Mouse (Mus musculus) gastrocnemius, postnatal 14 days (tissue): ENCODE results near the gene Psmb7. TPM values are rescaled to one million over a fixed set of nuclear protein-coding genes. Genes with fewer than 3 reads are reported as not detected.

Source experiments
- DNase-seq: peaks from one replicate; pipeline ENCODE4 v3.0.0; 2021; ENCODE audit warnings: mixed read lengths
- intact Hi-C: fragments of 180-260 bp; cut with DNase I; formaldehyde crosslinking; loops from one replicate; pipeline ENCODE4 v1.15.1; 2025; ENCODE audit warnings: low total_unique reads
- long read RNA-seq, 2 experiments: library from polyadenylated mRNA; stranded (forward); transcript quantifications; one replicate each; pipeline ENCODE4 v2.0.0; 2021
- total RNA-seq, 2 experiments: library from RNA; stranded (reverse); gene quantifications; 2 replicates each; pipeline ENCODE4 v1.2.3; 2021

Gene Psmb7
- 100 to 1,000 TPM; 280 to 288 TPM for total RNA-seq
- long read RNA-seq, experiment 1, transcript Psmb7-201 (8 exons, 1,160 nt), result major isoform, 78 of 98 reads
- long read RNA-seq, experiment 1, partial matches to known transcripts, result 17 of 98 reads
- long read RNA-seq, experiment 1, other reads (novel, unspliced or antisense), result 3 of 98 reads
- long read RNA-seq, experiment 2, transcript Psmb7-201 (8 exons, 1,160 nt), result major isoform, 90 of 103 reads
- long read RNA-seq, experiment 2, partial matches to known transcripts, result 11 of 103 reads
- long read RNA-seq, experiment 2, other reads (novel, unspliced or antisense), result 2 of 103 reads

DNA sequence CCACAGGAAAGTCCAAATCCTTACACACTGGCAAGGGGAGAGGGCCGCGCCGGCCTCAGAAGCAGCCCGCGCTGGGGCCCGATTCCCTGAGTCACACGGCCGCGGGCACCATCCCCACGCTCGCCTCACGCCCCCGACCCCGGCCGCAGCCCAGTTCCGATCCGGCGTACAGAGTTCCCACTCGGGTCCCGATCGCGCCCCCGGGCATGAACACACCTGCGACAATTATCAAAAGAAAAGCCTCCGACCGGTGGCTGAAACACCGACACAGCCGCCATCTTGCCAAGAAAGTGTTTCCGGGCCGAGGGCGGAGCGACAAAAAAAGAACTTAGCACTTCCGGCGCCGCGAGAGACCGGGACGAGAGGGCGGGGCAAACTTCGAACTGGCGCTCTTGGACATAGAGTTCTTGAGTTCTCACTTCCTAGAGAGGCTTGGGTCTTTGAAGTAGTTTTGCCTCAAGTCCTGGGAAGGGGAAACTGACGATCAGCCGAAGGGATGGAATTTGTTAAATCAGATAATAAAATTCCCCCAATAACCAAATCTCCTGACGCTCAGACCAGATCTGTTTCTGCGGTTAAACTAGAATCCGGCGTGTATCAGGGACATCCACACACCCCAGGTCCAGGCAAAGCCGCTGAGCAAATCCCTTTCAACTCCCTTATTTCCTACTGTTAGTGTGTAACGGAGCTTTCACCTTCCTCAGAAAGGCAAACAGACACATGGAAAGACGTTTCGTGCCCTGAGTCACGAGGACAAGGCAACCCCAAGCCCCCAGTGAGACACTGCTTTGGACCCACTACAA is at the start of gene Psmb7:
TSS of gene Psmb7 (minus strand) at position 463 of the 803 bp plus-strand sequence.
- intact Hi-C loops, result no loop called here
- peak; percentile 91 for DNase-seq

- no peak for DNase-seq
- intact Hi-C loops, result no loop called here
Observed at GRCm38 (mm10) chr2:38691542-38691941, 47.7 kb upstream of the Psmb7 start.

DNA sequence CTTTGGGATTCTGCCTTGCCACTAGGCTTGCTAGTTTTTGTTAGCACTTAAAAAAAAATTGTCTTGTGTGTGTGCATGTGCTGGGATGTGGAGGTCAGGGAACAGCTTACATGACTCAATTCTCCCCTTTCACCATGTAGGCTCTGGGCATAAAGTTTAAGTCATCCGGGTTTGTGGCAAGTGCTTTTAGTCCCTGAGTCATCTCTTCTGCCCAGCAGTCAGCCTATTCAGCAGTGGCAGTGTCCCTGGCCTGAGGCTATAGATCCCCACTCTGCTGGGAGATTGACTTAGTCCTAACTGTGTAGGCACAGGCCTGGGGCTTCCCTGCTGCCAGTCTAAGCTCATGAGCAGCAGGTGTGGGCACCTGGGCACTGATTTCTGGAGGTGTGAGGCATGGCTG is 46.0 kb upstream of the Psmb7 start:
- intact Hi-C loops, result no loop called here
- no peak for DNase-seq

DNA sequence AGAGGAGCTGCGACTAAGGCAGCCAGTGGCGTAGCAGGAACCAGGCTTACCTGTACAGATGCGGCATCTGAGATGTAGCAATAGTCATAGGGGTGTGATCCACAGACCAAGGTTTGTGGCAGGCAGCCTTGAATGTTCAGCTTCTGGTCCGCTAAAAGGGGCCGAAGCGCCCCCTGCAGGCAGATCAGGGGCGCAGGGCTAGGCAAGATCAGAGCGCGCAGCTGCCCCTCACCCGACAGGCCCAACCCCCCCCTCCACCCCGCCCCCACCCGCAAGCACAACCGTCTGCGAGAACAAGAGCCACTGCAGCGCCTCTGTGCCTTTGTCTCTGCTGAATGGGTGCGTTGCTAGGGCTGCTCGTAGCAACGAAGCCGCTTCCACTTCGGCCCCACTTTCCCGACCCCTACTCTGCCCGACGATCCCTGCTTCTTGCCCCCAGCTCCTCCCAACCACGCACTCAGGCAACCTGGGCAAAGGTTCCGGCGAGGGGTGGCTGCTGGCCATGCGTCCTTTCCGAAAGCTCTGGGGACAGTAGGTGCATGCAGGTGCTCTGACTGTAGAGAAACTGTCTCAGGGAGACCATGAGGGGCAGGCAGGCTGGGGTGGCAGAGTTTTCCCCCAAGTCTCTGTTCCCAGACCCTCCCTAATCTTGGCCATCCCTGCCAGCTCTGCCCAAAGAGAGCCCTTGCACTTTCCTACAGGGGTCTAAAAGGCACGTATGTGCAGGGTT is 45.1 kb upstream of the Psmb7 start:
- no peak for DNase-seq
- intact Hi-C loops, result no loop called here

DNA sequence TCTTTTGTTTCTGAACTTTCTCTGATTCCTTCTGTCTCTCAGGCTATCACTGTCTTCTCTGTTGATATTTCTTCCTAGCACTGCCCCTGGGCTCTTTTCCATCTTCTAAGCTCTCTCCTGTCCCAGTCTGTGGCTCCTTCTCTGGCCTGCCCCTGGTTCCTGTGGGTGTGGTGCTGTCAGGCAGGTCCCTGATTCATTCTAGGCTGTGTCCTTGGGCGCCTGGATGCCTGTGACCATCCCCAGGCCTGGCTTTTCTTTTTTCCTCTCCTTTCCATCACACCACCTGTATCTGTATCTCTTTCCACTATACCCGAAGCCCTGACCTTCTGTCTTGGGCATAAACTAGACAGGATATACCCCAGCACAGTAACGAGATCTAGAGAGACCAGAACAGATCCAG is 41.9 kb upstream of the Psmb7 start:
- intact Hi-C loops, result no loop called here
- DNase-seq, result no peak

DNA sequence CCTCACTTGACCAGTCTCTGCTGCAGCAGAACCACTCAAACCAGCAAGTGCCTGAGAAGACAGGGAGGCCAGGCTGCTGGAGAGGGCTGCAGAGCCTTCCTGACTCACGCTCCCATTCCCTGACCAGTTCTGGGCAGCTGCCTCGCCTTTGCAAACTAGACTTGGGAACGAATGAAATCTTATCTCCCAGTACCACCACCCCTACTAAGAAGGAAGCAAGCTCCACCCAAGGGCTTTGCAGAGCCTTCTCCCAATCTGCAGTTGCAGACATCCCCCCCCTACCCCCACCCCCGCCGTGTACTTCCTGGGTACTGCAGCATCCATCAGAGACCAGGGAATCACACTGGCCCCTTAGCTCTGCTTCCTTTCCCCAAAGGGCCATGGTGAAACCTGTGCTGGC is 39.2 kb upstream of the Psmb7 start:
- no peak for DNase-seq
- intact Hi-C loops, result no loop called here

DNA sequence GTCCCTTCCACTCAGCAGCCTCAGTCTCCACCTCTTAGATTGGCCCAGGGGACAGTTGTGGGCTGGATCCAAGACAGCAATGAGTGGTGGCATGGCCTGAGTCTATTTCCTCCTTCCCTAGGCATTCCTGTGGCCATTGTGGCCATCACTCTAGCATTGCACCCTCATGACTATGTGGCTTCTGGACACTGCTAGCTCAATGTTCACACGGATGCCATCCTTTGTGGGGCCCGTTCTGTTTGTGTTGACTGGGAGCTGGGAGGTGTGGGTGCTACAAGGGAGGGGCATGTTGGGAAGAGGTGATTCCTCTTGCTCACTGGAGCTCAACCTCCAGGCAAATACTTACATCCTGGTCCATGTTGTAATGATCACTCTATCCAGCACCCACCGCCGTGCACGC is 38.3 kb upstream of the Psmb7 start:
- no peak for DNase-seq
- intact Hi-C loops, result no loop called here

DNA sequence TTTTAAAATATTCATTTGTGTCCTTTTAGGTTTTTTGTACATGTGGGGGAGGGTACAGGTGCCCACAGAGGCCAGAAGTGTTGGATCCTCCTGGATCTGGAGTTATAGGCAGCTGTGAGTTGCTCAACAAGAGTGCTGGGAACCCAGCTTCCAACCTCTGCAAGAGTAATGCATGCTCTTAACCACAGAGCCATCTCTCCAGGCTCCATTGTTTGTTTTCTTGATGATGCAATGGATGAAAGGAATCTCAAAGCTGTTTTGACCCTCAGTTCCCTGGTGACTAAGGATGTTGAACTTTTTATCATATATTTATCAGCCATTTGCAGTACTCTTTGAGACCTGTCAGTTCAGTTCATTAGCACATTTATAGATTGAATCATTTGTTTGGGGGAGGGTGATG is 35.1 kb upstream of the Psmb7 start:
- intact Hi-C loops, result no loop called here
- no peak for DNase-seq

DNA sequence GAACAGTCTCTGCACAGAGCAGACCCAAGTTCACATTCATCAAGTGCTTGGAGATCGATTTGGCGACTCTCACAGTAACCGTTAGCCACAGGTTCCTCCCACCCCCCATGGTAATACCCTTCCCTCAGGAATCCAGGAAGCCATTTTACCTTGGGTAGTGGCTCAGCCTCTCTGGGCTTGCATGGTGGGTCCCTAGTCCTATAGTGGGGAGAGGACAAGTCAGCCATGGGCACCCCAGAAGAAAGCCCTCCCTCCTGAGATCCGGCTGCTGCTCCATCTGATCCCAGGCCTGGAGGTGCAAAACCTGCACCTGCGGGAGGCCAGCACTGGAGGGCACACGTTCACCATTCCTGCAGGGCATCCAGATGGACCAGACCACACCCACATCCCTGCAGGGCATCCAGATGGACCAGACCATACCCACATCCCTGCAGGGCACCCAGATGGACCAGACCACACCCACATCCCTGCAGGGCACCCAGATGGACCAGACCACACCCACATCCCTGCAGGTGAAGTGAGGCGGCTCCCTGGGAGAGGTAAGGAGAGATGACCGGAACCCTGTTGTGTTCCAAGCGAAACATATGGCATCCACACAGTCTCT is 31.6 kb upstream of the Psmb7 start:
- DNase-seq, result no peak
- intact Hi-C loops, result no loop called here

GRCm38 (mm10) chr2:38672496-38672895 is 28.6 kb upstream of the Psmb7 start:
- no peak for DNase-seq
- intact Hi-C loops, result no loop called here

- DNase-seq, result peak; percentile 19
- intact Hi-C loops, result no loop called here
Observed at GRCm38 (mm10) chr2:38668802-38669580, 25.1 kb upstream of the Psmb7 start.

- DNase-seq, result no peak
- intact Hi-C loops, result loop anchor here (5.0 kb wide), 1 partner anchor 76 kb away; no protein-coding TSS in a partner anchor
Observed at GRCm38 (mm10) chr2:38661398-38661797, 17.5 kb upstream of the Psmb7 start.

- peak; percentile 84 for DNase-seq
- intact Hi-C loops, result loop anchor here (2.0 kb wide), 1 partner anchor 228 kb away; no protein-coding TSS in a partner anchor
Observed at GRCm38 (mm10) chr2:38658338-38658836, 14.5 kb upstream of the Psmb7 start.

- no peak for DNase-seq
- intact Hi-C loops, result no loop called here
Observed at GRCm38 (mm10) chr2:38653694-38654093, 9.8 kb upstream of the Psmb7 start.

- intact Hi-C loops, result no loop called here
- DNase-seq, result no peak
Observed at GRCm38 (mm10) chr2:38653293-38653619, 9.4 kb upstream of the Psmb7 start.

DNA sequence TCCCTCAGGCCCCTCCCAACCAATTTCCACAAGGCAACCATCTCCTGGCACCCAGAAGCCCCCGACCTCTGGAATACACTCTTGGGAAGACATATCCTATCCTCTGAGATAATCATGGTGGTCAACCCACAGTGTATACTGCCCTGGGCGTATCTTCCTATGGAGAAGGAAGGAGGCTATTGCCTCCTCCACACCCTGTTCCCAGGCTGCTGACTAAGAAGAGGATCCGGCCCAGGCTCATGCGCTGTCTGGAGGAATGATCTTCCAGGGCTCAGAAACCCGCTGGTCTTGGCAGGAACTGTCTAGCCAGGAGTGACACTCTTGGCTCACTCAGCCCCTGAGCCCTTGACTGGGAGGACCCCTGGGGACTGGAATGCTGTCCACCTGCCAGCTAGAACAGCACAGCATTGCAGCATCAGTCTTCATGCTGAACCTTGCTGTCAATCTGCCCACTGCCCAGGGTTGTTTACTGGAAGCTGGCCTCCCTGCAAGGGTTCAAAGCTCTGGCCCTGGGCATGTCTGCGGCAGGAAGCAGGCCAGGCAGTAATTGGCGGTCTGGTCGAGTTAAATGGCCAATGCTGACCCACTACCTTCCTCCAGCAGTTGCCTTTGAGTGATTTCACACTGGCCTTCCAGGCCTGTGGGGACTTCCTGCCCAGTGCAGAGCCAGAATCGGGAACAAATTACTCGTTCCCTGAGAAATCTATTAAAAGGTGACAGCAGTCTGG is 8.8 kb upstream of the Psmb7 start:
- intact Hi-C loops, result no loop called here
- peak; percentile 31 for DNase-seq

DNA sequence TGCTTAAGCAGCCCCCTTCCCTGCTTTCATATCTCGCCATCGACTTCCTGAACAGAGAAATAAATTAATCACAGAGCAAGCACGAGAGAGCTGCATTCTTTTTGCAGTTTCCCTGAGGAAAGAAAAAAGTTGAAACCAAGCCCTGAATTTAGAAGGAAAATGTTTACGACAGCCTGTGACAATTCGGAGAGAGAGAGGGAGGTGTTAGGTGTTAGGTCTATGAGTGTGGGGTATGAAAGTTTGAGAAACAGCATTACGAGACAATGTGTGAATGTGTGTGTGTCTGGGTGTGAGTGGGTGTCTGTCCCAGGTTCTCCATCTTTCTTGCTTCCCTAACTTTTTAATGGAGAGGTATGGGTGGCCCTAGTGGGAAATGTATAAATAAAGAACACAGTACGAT is 8.2 kb upstream of the Psmb7 start:
- intact Hi-C loops, result no loop called here
- no peak for DNase-seq

- intact Hi-C loops, result no loop called here
Observed at GRCm38 (mm10) chr2:38650340-38650739, 6.5 kb upstream of the Psmb7 start.

GRCm38 (mm10) chr2:38647661-38648060 is 3.8 kb upstream of the Psmb7 start:
- DNase-seq, result no peak
- intact Hi-C loops, result no loop called here

More at GRCm38 (mm10) chr2:38650340-38650739, 6.5 kb upstream of the Psmb7 start:
- no peak for DNase-seq
